Mouse (Mus musculus): ENCODE data around the gene Ccnd3. TPM values are rescaled to one million over a fixed set of nuclear protein-coding genes. Genes with fewer than 3 reads are reported as not detected.
A peak's percentile ranks its signal among the peaks of the same experiment; 100 is the strongest.

The Ccnd3 gene
- total and polyA plus RNA-seq, 2 experiments from 2014 or later = 41.1 to 52.6 TPM

- DNase-seq (ENCODE audit: low spot score) = peak; percentile 67
- Histone ChIP-seq H3K9ac (replicated peaks; ENCODE audit: low read length, poor library complexity, severe bottlenecking) (no peak overlapping the region), H3K4me2 (ENCODE audit: low read depth, low read length, poor library complexity, severe bottlenecking) (peak overlapping the region; percentile 15; the same call in 1 of the 2 replicates), H3K4me3 (ENCODE audit: low read depth, low read length) (no peak overlapping the region), H3K27me3 (ENCODE audit: insufficient read depth, low read length) (no peaks in the 10 kb centered on the region), H3K9me3 (ENCODE audit: low read length) (no peaks in the 10 kb centered on the region), H3K36me3 (ENCODE audit: insufficient read depth, low read length) (no peaks in the 10 kb centered on the region), H3K27ac (ENCODE audit: low read depth, low read length) (no peak overlapping the region), H3K4me1 (ENCODE audit: insufficient read depth, low read length) (no peaks in the 10 kb centered on the region)
- TF ChIP-seq CTCF (IDR thresholded peaks at IDR 0.05) = no peak
- WGBS = 69% methylated on average over 17 of the region's 17 CpGs
- ATAC-seq (ENCODE audit: low FRiP score) = no peak
Measured at GRCm38 (mm10) chr17:47545861-47546331, 41.0 kb downstream of the Ccnd3 start.

DNA sequence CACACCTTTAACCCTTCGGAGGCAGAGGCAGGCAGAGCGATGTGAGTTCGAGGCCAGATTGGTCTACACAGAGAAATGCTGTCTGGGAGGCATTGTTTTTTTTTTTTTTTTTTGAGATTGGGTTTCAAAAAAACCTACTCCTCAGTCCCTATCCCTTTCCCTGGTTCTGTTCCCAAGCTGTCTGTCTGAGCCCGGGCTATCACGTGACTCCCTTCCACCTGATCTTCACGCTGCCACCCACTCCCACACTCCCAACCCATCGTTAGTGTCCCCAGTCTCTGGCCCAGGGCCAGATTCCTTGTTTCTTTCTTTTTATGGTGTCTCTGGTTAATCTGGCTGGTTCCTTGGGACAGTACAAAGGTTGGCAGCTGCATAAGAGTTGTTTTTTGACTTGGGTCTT is 46.2 kb downstream of the Ccnd3 start:
- DNase-seq (ENCODE audit: low spot score) = no peak
- Histone ChIP-seq H3K4me3 (ENCODE audit: low read depth, low read length) (no peak overlapping the region), H3K27ac (ENCODE audit: low read depth, low read length) (no peak overlapping the region), H3K4me1 (ENCODE audit: insufficient read depth, low read length) (no peaks in the 10 kb centered on the region), H3K4me2 (ENCODE audit: low read depth, low read length, poor library complexity, severe bottlenecking) (no peak overlapping the region), H3K27me3 (ENCODE audit: insufficient read depth, low read length) (no peaks in the 10 kb centered on the region), H3K36me3 (ENCODE audit: insufficient read depth, low read length) (no peaks in the 10 kb centered on the region), H3K9me3 (ENCODE audit: low read length) (no peaks in the 10 kb centered on the region), H3K9ac (replicated peaks; ENCODE audit: low read length, poor library complexity, severe bottlenecking) (no peak overlapping the region)
- 69% methylated on average over 7 of the region's 7 CpGs for WGBS
- ATAC-seq (ENCODE audit: low FRiP score) = no peak
- TF ChIP-seq CTCF (IDR thresholded peaks at IDR 0.05) = no peak

DNA sequence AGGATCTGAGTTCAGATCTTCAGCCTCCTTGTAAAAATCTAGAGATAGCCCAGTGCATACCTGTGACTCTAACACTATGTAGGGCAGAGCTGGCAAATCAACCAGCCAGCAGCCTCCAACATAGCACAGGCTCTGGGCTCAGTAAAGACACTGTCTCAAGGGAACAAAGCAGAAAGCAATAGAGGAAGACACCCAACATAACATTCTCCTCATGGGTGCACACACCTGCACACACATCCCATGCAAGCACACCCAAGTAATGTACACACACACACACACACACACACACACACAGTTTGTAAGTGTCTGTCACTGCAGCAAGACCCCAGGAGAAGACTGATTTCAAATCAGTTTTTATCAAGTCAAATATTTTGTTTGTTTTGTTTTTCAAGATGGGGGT is 48.1 kb downstream of the Ccnd3 start:
- Histone ChIP-seq H3K4me3 (ENCODE audit: low read depth, low read length) (no peak overlapping the region), H3K36me3 (ENCODE audit: insufficient read depth, low read length) (no peaks in the 10 kb centered on the region), H3K9ac (replicated peaks; ENCODE audit: low read length, poor library complexity, severe bottlenecking) (no peak overlapping the region), H3K4me2 (ENCODE audit: low read depth, low read length, poor library complexity, severe bottlenecking) (no peak overlapping the region), H3K4me1 (ENCODE audit: insufficient read depth, low read length) (no peaks in the 10 kb centered on the region), H3K27ac (ENCODE audit: low read depth, low read length) (no peak overlapping the region), H3K27me3 (ENCODE audit: insufficient read depth, low read length) (no peaks in the 10 kb centered on the region), H3K9me3 (ENCODE audit: low read length) (no peaks in the 10 kb centered on the region)
- ATAC-seq (ENCODE audit: low FRiP score) (no peak), DNase-seq (ENCODE audit: low spot score) (no peak)
- TF ChIP-seq CTCF (IDR thresholded peaks at IDR 0.05) = no peak

GRCm38 (mm10) chr17:47554621-47555020 is 49.8 kb downstream of the Ccnd3 start:
- ATAC-seq (ENCODE audit: low FRiP score) (no peak), DNase-seq (ENCODE audit: low spot score) (no peak)
- H3K27ac ChIP-seq (ENCODE audit: low read depth, low read length) = no peak overlapping the region
- H3K9me3 ChIP-seq (ENCODE audit: low read length) = no peaks in the 10 kb centered on the region
- H3K4me3 ChIP-seq (ENCODE audit: low read depth, low read length) = no peak overlapping the region
- H3K9ac ChIP-seq (replicated peaks; ENCODE audit: low read length, poor library complexity, severe bottlenecking) = no peak overlapping the region
- no peaks in the 10 kb centered on the region for H3K4me1 ChIP-seq (ENCODE audit: insufficient read depth, low read length)
- TF ChIP-seq CTCF (IDR thresholded peaks at IDR 0.05) = no peak
- no peaks in the 10 kb centered on the region for H3K27me3 ChIP-seq (ENCODE audit: insufficient read depth, low read length)
- no peaks in the 10 kb centered on the region for H3K36me3 ChIP-seq (ENCODE audit: insufficient read depth, low read length)
- H3K4me2 ChIP-seq (ENCODE audit: low read depth, low read length, poor library complexity, severe bottlenecking) = no peak overlapping the region
- WGBS = 71% methylated on average over 9 of the region's 10 CpGs

DNA sequence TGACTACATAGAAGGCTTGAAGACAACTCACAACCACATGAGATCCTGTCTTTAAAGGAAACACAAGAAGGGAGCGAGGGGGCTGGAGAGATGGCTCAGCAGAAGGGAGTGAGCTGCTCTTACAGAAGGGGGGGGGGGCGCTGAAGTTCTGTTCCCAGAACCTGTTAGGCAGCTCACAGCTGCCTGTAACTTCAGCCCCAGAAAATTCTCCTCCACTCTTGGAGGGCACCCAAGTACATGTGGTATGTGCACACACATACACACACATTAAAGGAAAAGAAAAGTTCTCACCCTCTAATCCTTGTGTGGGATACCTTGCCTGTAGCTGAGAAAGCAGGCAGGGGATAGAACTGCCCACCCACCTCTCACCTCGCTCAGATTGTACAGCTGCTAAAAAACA is 52.3 kb downstream of the Ccnd3 start:
- Histone ChIP-seq H3K9ac (replicated peaks; ENCODE audit: low read length, poor library complexity, severe bottlenecking) (no peak overlapping the region), H3K36me3 (ENCODE audit: insufficient read depth, low read length) (no peaks in the 10 kb centered on the region), H3K4me3 (ENCODE audit: low read depth, low read length) (no peak overlapping the region), H3K9me3 (ENCODE audit: low read length) (no peaks in the 10 kb centered on the region), H3K4me2 (ENCODE audit: low read depth, low read length, poor library complexity, severe bottlenecking) (no peak overlapping the region), H3K4me1 (ENCODE audit: insufficient read depth, low read length) (no peaks in the 10 kb centered on the region), H3K27ac (ENCODE audit: low read depth, low read length) (no peak overlapping the region), H3K27me3 (ENCODE audit: insufficient read depth, low read length) (no peaks in the 10 kb centered on the region)
- no peak for TF ChIP-seq CTCF (IDR thresholded peaks at IDR 0.05)
- WGBS = 73% methylated on average over 2 of the region's 3 CpGs
- ATAC-seq (ENCODE audit: low FRiP score) = no peak
- no peak for DNase-seq (ENCODE audit: low spot score)

- WGBS = 63% methylated on average over 6 of the region's 6 CpGs
- no peak for ATAC-seq (ENCODE audit: low FRiP score)
- Histone ChIP-seq H3K27ac (ENCODE audit: low read depth, low read length) (no peak overlapping the region), H3K9me3 (ENCODE audit: low read length) (no peaks in the 10 kb centered on the region), H3K9ac (replicated peaks; ENCODE audit: low read length, poor library complexity, severe bottlenecking) (no peak overlapping the region), H3K4me1 (ENCODE audit: insufficient read depth, low read length) (no peaks in the 10 kb centered on the region), H3K4me3 (ENCODE audit: low read depth, low read length) (no peak overlapping the region), H3K36me3 (ENCODE audit: insufficient read depth, low read length) (no peaks in the 10 kb centered on the region), H3K4me2 (ENCODE audit: low read depth, low read length, poor library complexity, severe bottlenecking) (no peak overlapping the region), H3K27me3 (ENCODE audit: insufficient read depth, low read length) (no peaks in the 10 kb centered on the region)
- TF ChIP-seq CTCF (IDR thresholded peaks at IDR 0.05) = no peak
- DNase-seq (ENCODE audit: low spot score) = no peak
Measured at GRCm38 (mm10) chr17:47559726-47560125, 54.9 kb downstream of the Ccnd3 start.

Measured in midbrain, postnatal 0 days (tissue).